Mouse (Mus musculus) hindbrain, embryonic 14.5 days (tissue): ENCODE data around the gene Nap1l2. TPM values are rescaled to one million over a fixed set of nuclear protein-coding genes. Genes with fewer than 3 reads are reported as not detected.

ENCODE experiments used
- polyA plus RNA-seq: library from polyadenylated mRNA; unstranded; fragments of >200 nt; fragmentation: Nextera tagmentation; extraction: Ambion mirVana; gene quantifications from 2 replicates; pipeline ENCODE4 v1.2.1, GENCODE M21; 2014

Nap1l2 gene
- polyA plus RNA-seq, 1 experiment from 2014 or later, result 83.2 TPM

Other genes starting within 250 kb of the Nap1l2 start
- gene Cdx4, start 134.8 kb upstream of the Nap1l2 start, polyA plus RNA-seq, result not detected in 2 replicates
- 7.9 and 8.3 TPM in 2 replicates for gene Chic1, start 169.8 kb upstream of the Nap1l2 start, polyA plus RNA-seq
- 0.25 TPM in 1 of 2 replicates, not detected in the other for gene Tsx, start 227.8 kb upstream of the Nap1l2 start, polyA plus RNA-seq
- gene Gm26992, start 235.4 kb upstream of the Nap1l2 start, polyA plus RNA-seq, result not detected in 2 replicates